Mouse (Mus musculus) forelimb bud, embryonic 11.5 days (tissue): ENCODE measurements around the gene Bicra.

Experiments used
- DNase-seq: peaks from one replicate; pipeline ENCODE4 v3.0.0-alpha.2; 2012; ENCODE audit warnings: low read depth, low spot score

The Bicra gene

DNA sequence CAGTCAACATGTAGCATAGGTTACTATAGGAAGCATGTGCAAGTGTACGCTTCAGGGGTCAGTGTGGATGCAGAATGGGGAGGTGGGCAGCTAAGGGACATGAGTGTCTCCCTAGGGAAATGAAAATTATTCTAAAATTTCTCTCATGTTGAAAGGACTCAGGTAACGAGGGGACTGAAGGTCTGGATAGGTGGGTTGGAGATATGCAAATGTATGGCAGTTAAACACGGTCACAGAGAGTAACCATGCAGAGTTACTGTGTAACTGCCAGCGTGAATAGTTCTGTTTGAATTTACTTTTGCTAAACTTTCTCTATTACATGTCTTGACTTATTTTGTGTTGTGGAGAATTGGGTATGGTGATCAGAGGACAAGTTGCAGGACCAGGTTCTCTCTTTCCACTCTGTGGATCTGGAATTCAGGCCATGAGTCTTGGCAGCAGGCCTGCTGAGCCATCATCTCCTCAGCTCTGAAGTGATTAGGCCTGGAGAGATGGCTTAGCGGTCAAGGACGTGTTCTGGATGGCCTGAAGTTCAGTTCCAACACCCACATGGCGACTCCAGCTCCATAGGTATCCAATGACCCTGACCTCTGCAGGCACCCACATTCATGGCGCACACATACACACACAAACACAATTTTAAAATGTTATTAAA is 33.1 kb downstream of the Bicra start:
- DNase-seq: no peak

GRCm38 (mm10) chr7:16013722-16014275 is 33.9 kb downstream of the Bicra start:
- peak; percentile 18 for DNase-seq

- DNase-seq: peak; percentile 4
These were observed 35.0 kb downstream of the Bicra start for GRCm38 (mm10) chr7:16012576-16013263.

- DNase-seq: no peak
These were observed 36.2 kb downstream of the Bicra start for GRCm38 (mm10) chr7:16011418-16012085.

DNA sequence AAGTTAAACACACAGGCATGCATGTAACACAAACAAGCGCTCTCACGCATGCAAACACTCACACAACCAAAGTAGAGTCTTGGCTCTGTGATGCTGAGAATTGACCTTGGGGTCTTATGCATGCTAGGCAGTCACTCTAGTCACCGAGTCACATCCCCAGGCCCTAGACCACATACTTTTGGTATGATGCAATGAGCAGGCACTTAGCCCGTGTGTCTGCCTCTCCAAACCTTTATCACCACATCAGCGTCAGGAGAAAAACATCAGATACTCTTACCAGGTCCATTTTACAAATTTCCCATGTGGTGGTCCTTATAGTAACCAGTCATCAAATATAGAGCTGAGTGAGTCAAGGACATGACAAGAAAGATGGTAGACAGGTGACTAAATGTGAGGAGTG is 37.1 kb downstream of the Bicra start:
- no peak for DNase-seq

DNA sequence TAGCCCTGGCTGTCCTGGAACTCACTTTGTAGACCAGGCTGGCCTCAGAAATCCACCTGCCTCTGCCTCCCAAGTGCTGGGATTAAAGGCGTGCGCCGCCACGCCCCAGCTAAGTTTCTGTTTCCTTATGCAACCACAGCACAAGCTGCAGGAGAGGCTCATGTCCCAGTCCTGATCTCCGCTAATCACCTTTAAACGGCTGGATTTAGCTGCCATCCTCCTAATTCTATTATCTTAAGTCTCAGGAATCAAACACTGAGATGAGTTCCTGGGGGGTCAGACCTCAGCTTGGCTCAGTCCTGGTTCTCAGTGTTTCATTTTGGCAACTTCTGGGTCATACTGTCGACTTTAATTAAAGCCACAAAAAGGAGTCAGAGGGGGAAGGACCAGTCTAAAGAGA is 38.1 kb downstream of the Bicra start:
- DNase-seq: no peak

- no peak for DNase-seq
These were observed 42.7 kb downstream of the Bicra start for GRCm38 (mm10) chr7:16005020-16005419.

DNA sequence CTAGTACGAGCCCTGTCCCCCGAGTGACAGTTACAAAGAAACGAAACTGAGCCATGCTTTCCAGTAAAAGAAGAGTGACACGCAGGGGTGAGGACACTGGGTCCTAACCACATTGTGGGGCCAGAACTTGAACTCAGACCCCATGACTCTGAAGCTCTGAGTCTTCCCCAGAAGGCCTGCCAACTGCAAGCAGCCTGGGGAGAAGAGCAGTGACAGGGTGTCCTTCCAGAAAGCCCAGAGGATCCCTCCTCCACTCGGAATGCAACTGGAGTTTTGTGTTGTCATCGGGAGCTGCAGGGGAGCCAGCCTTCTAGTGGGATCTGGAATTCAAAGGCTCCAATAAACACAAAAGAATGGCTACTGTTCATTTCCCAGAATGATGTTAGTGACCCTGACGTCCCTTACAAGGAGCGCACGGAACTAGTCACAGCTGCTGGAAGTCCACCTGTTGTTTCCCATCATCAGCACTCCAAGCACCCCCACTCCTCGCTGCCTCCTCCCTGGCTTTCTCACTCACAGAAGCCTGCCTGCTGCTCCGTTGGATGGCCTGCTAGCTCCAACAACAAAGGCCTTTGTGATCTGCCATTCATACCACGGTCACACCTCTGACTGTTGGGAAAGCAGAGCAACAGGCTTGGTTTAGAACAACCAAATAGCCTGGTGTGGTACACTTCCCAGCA is 43.4 kb downstream of the Bicra start:
- DNase-seq: peak; percentile 33

GRCm38 (mm10) chr7:16003032-16003431 is 44.7 kb downstream of the Bicra start:
- no peak for DNase-seq

DNA sequence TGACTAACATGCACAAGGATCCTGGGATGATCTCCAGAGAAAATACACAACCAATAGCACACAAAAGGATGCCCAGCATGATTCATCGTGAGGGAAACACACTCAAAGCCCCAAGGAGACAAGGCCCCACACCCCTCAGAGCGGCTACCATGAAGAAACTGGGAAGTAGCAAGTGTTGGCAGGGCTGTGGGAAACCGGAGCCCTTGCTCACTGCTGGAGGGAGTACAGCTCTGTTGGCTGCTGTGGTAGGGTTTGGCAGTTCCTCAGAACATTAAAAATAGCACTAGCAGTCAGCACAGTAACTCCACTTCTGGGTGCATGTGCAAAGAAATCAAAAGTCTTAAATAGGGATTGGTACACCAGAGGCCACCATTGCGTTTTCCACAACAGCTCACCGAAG is 45.5 kb downstream of the Bicra start:
- DNase-seq: no peak

DNA sequence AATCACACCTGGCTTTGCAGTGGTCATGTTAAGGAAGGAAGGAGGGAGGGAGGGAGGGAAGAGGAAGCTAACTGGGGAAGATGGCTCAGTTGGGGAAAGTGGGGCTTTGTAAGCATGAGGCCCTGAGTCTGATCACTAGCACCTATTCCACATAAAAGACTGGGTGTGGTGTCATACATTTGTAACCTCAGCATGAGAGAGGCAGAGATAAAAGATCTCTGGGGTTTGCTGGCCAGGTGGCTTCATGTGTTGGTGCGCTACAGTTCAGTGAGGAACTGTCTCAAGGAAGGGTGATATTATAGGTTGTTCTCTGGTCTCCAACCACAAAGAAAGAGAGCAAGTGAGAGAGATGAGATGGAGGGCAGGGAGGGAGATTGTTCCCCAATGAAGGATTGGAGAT is 46.0 kb downstream of the Bicra start:
- DNase-seq: no peak

GRCm38 (mm10) chr7:15993789-15994188 is 53.9 kb downstream of the Bicra start:
- no peak for DNase-seq

- no peak for DNase-seq
These were observed 54.6 kb downstream of the Bicra start for GRCm38 (mm10) chr7:15993152-15993551.

GRCm38 (mm10) chr7:15991764-15992163 is 56.0 kb downstream of the Bicra start:
- no peak for DNase-seq

GRCm38 (mm10) chr7:15987661-15988356 is 59.9 kb downstream of the Bicra start:
- no peak for DNase-seq

DNA sequence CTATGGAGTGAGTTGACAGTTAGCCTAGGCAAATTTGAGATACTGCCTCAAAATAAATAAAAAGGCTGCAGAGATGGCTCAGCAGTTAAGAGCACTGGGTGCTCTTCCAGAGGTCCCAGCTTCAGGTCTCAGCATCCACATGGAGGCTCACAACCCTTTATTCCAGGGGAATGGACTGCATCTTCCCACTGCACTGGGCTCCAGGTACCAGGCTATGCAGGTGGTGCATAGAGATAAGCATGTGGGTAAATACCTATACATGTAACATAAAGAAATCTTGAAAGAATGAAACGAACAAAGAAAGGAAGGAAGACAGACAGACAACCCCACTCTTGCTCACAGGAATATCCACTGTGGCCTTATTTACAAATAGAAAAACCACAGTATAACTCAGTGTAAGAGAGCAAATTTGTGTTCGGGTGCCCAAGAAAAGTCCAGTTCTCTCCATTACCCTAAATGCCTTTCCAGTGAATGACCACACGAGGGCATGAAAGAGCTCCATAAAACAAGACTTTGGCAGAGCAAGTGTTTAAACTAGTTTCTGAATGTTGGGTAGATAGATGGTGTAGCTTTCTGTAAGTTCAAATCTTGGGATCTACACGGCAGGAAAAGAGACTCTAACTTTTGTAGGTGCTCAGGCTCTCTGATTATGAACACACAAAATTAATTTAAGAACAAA is 64.9 kb downstream of the Bicra start:
- peak; percentile 49 for DNase-seq

DNA sequence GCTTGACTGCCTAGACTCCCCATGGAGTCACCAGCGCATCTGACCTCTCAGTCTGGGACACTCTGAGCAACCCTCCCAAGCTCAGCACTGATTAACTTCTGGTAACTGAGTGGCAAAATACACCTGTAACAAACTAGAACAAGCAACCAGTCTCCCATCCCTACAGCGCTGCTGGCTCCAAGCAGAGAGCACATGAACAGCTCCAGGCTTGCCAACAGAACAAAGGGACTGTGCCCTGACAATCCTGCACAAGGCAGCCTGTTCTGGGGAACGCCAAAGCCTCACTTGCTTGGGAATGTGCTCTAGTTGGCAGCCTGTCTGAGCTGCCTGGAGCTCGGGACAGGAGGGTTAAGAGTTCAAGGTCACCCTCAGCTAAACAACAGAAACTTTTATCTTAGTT is 66.2 kb downstream of the Bicra start:
- DNase-seq: no peak

DNA sequence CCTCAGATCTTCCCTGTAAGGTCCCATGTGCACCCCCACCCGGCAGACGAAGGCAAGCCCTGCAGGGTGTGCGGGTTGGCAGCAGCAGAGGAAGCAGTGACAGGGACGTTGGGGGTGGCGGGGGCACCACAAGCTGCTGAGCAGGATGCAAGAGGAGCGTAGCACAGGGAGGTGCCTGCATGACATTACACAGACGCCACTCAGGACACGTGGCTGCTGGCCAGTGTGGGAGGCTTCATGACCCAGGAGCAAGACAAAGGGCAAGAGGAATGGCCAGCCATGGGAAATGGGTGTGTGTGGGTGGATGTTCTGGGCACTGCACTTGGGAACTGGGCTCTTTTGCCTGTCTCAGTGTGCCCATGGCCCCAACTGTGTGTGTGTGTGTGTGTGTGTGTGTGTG is 67.5 kb downstream of the Bicra start:
- DNase-seq: no peak

DNA sequence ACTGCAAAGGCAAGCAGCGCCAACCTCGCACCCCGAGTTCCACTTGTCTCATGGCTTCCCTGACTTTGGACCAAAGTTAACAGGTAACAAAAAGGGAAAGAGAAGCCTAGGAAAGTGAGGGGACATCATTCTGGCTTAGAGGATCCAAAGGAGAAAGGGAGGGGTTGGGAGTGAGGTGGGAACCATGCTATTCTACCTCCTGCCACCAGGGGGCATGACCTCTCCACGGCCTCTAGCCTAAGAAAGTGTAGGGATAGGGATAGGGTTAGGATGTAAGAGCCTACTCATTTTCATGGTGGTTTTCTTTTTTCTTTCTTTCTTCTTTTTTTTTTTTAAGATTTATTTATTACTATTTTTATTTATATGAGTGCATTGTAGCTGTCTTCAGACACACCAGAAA is 71.8 kb downstream of the Bicra start:
- DNase-seq: peak; percentile 47

DNA sequence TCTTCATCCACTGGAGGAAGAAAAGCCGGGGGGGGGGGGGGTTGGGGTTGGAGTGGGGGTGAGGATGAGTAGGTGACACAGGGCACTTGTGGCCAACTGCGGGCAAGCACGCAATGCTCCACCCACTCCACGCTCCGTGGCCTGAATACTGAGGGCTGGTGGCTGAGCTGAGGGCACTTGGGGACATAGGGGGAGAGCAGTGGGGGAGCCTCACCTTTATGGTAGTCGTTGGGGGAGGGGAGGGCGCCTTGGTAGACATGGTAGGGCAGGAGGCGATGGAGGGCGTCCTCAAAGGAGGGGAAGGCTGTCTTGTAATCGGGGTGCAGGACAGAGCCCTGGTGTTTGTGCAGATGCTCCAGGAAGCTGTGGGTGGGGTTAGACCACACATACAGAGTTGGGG is 72.3 kb downstream of the Bicra start:
- no peak for DNase-seq

DNA sequence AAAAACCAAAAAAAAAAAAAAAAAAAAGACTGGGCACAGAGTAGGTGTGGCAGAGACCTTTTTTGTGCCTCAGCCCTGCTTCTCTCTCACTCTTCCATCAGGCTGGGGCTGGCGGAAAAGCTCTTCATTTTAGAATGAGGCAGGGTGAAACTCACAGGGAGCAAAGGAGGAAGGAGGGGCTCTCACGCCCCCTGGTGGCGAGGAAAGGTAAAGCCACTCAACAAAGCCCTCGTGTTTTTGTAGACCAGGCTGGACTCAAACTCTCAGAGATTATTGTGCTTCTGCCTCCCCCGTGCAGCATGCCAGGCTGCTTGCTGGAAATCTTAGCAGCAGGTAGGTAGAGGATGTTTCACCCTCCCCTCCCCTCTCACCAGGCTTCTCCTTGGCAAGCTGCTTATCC is 73.0 kb downstream of the Bicra start:
- DNase-seq: peak; percentile 56
